Comparison of ENCODE assay signal across 4 mouse cellular contexts in the genomic region with DNA sequence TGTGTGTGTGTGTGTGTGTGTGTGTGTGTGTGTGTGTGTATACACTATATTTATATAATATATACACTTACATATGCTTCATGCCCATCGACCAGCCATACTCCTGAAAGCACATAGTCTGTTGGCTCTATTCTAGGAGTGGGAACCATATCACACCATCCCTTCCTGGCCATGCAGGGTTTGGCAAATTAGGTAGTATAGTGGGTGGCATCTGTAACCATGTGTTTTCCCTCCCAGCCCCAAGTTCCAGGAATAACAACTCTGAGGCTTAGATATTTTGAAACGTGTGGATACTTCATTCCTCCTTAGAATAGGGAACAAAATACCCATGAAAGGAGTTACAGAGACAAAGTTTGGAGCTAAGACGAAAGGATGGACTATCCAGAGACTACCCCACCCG.
A peak's percentile ranks its signal among the peaks of the same experiment; 100 is the strongest.
DNase-seq lines count a peak whose midpoint lies in the region; ATAC-seq lines count a peak whose summit lies in the region.

No protein-coding gene starts in this region.

- DNase-seq in brain, adult 2 months (ENCODE audit: low read depth, low spot score): peak; percentile 68
- DNase-seq in heart, adult 11 months: peak; percentile 54
- DNase-seq in right cerebral cortex, adult 18-20 months: peak; percentile 34

- ATAC-seq in frontal cortex, adult (ENCODE audit: low TSS enrichment): peak; percentile 98

Comparison
In these comparisons a context has a peak if more than half of its experiments do, and no peak if none do; other contexts are left out.
1. Peak in every context shown above with its lines: DNase-seq and ATAC-seq.